Mouse (Mus musculus) spleen, adult 2 months (tissue): ENCODE measurements around the gene Wnt5b.

ENCODE experiments used
- CTCF ChIP-seq: fragments of 200-500 bp; IDR thresholded peaks from 2 replicates; pipeline ENCODE4 v1.5.1; 2011; ENCODE audit warnings: mild to moderate bottlenecking, inconsistent platforms; ENCODE audit not compliant: insufficient read depth, insufficient read length, insufficient replicate concordance; ENCODE audit errors: extremely low read depth
- POLR2A ChIP-seq: fragments of 200-500 bp; IDR thresholded peaks from 2 replicates; pipeline ENCODE4 v1.6.1; 2011; ENCODE audit warnings: low read depth, low read length, inconsistent platforms

DNA sequence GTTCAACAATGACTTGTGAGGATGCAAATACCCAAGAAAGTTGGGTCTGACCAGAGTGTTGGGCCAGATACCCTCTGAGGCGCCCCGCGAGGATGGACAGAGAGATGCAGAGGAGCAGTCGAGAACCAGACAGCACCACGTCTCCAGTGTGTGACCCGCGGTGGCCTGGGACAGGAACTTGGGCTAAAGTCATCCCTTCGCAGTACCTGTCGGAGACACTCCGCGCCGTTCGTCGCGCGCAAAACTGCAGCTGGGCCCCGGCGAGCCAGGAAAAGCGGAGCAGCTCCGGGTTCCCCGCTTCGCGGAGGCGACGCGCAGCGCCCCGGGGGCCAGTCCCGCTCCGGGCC, 718 bp downstream of the Wnt5b start:
- TF ChIP-seq CTCF: no peak
- no peak for TF ChIP-seq POLR2A
